Mouse (Mus musculus): ENCODE results near the gene Cox6a2. TPM values are rescaled to one million over a fixed set of nuclear protein-coding genes. Genes with fewer than 3 reads are reported as not detected.

Cox6a2 gene
- polyA plus RNA-seq, 1 experiment = not detected

GRCm38 (mm10) chr7:128236856-128237592, 30.8 kb upstream of the Cox6a2 start, which contains the start of gene Armc5:
Armc5 (plus strand) TSS chr7:128237342.
- Histone ChIP-seq H3K27ac (ENCODE audit: insufficient read depth, low read length) (peak within 1 kb of the TSS; percentile 70), H3K4me1 (ENCODE audit: control insufficient read depth, insufficient read depth, low read length) (peaks cover 5% of the 10 kb centered on the region), H3K9ac (ENCODE audit: low read depth, poor library complexity, severe bottlenecking) (peak within 1 kb of the TSS; percentile 83), H3K9me3 (replicated peaks; ENCODE audit: control insufficient read depth, insufficient read depth, low read length, poor library complexity, severe bottlenecking) (no peaks in the 10 kb centered on the region), H3K36me3 (ENCODE audit: control insufficient read depth, insufficient read depth, low read length, poor library complexity, severe bottlenecking) (no peaks in the 10 kb centered on the region), H3K27me3 (ENCODE audit: control insufficient read depth, insufficient read depth, low read length, poor library complexity, severe bottlenecking) (no peaks in the 10 kb centered on the region), H3K4me3 (ENCODE audit: low read depth, low read length) (peak within 1 kb of the TSS; percentile 83)
- peak; percentile 59 for TF ChIP-seq CTCF (IDR thresholded peaks at IDR 0.05; ENCODE audit: low read depth, low read length)
- TF ChIP-seq EP300 (IDR thresholded peaks at IDR 0.05; ENCODE audit: insufficient read depth, low read depth, low read length) = no peak
- TF ChIP-seq POLR2A (IDR thresholded peaks at IDR 0.05; ENCODE audit: insufficient read depth, low read length) = no peak

GRCm38 (mm10) chr7:128236426-128236825, 30.2 kb upstream of the Cox6a2 start:
- TF ChIP-seq EP300 (IDR thresholded peaks at IDR 0.05; ENCODE audit: insufficient read depth, low read depth, low read length) (no peak), POLR2A (IDR thresholded peaks at IDR 0.05; ENCODE audit: insufficient read depth, low read length) (no peak), CTCF (IDR thresholded peaks at IDR 0.05; ENCODE audit: low read depth, low read length) (no peak)
- H3K4me1 ChIP-seq (ENCODE audit: control insufficient read depth, insufficient read depth, low read length) = peaks cover 5% of the 10 kb centered on the region
- no peaks in the 10 kb centered on the region for H3K36me3 ChIP-seq (ENCODE audit: control insufficient read depth, insufficient read depth, low read length, poor library complexity, severe bottlenecking)
- no peak overlapping the region for H3K27ac ChIP-seq (ENCODE audit: insufficient read depth, low read length)
- no peaks in the 10 kb centered on the region for H3K27me3 ChIP-seq (ENCODE audit: control insufficient read depth, insufficient read depth, low read length, poor library complexity, severe bottlenecking)
- H3K9ac ChIP-seq (ENCODE audit: low read depth, poor library complexity, severe bottlenecking) = peak overlapping the region; percentile 83
- H3K4me3 ChIP-seq (ENCODE audit: low read depth, low read length) = peak overlapping the region; percentile 83
- H3K9me3 ChIP-seq (replicated peaks; ENCODE audit: control insufficient read depth, insufficient read depth, low read length, poor library complexity, severe bottlenecking) = no peaks in the 10 kb centered on the region

- Histone ChIP-seq H3K4me3 (ENCODE audit: low read depth, low read length) (no peak overlapping the region), H3K4me1 (ENCODE audit: control insufficient read depth, insufficient read depth, low read length) (peaks cover 5% of the 10 kb centered on the region), H3K36me3 (ENCODE audit: control insufficient read depth, insufficient read depth, low read length, poor library complexity, severe bottlenecking) (no peaks in the 10 kb centered on the region), H3K27me3 (ENCODE audit: control insufficient read depth, insufficient read depth, low read length, poor library complexity, severe bottlenecking) (no peaks in the 10 kb centered on the region), H3K9ac (ENCODE audit: low read depth, poor library complexity, severe bottlenecking) (no peak overlapping the region), H3K27ac (ENCODE audit: insufficient read depth, low read length) (no peak overlapping the region), H3K9me3 (replicated peaks; ENCODE audit: control insufficient read depth, insufficient read depth, low read length, poor library complexity, severe bottlenecking) (no peaks in the 10 kb centered on the region)
- TF ChIP-seq POLR2A (IDR thresholded peaks at IDR 0.05; ENCODE audit: insufficient read depth, low read length) = no peak
- TF ChIP-seq CTCF (IDR thresholded peaks at IDR 0.05; ENCODE audit: low read depth, low read length) = no peak
- TF ChIP-seq EP300 (IDR thresholded peaks at IDR 0.05; ENCODE audit: insufficient read depth, low read depth, low read length) = no peak
These were observed 29.3 kb upstream of the Cox6a2 start for GRCm38 (mm10) chr7:128235481-128235880.

GRCm38 (mm10) chr7:128234796-128235195, 28.6 kb upstream of the Cox6a2 start:
- Histone ChIP-seq H3K9me3 (replicated peaks; ENCODE audit: control insufficient read depth, insufficient read depth, low read length, poor library complexity, severe bottlenecking) (no peaks in the 10 kb centered on the region), H3K4me3 (ENCODE audit: low read depth, low read length) (no peak overlapping the region), H3K27me3 (ENCODE audit: control insufficient read depth, insufficient read depth, low read length, poor library complexity, severe bottlenecking) (no peaks in the 10 kb centered on the region), H3K36me3 (ENCODE audit: control insufficient read depth, insufficient read depth, low read length, poor library complexity, severe bottlenecking) (no peaks in the 10 kb centered on the region), H3K4me1 (ENCODE audit: control insufficient read depth, insufficient read depth, low read length) (peaks cover 5% of the 10 kb centered on the region), H3K27ac (ENCODE audit: insufficient read depth, low read length) (no peak overlapping the region), H3K9ac (ENCODE audit: low read depth, poor library complexity, severe bottlenecking) (no peak overlapping the region)
- TF ChIP-seq POLR2A (IDR thresholded peaks at IDR 0.05; ENCODE audit: insufficient read depth, low read length) (no peak), CTCF (IDR thresholded peaks at IDR 0.05; ENCODE audit: low read depth, low read length) (no peak), EP300 (IDR thresholded peaks at IDR 0.05; ENCODE audit: insufficient read depth, low read depth, low read length) (no peak)

GRCm38 (mm10) chr7:128231741-128232140, 25.6 kb upstream of the Cox6a2 start:
- TF ChIP-seq EP300 (IDR thresholded peaks at IDR 0.05; ENCODE audit: insufficient read depth, low read depth, low read length) = 0 out of 2 replicates have a peak, but pooled peaks have one; percentile 43
- TF ChIP-seq CTCF (IDR thresholded peaks at IDR 0.05; ENCODE audit: low read depth, low read length) = no peak

GRCm38 (mm10) chr7:128220936-128221335, 14.7 kb upstream of the Cox6a2 start:
- TF ChIP-seq POLR2A (IDR thresholded peaks at IDR 0.05; ENCODE audit: insufficient read depth, low read length) (no peak), CTCF (IDR thresholded peaks at IDR 0.05; ENCODE audit: low read depth, low read length) (no peak), EP300 (IDR thresholded peaks at IDR 0.05; ENCODE audit: insufficient read depth, low read depth, low read length) (no peak)
- H3K4me3 ChIP-seq (ENCODE audit: low read depth, low read length) = no peak overlapping the region
- H3K4me1 ChIP-seq (ENCODE audit: control insufficient read depth, insufficient read depth, low read length) = no peaks in the 10 kb centered on the region
- H3K27me3 ChIP-seq (ENCODE audit: control insufficient read depth, insufficient read depth, low read length, poor library complexity, severe bottlenecking) = no peaks in the 10 kb centered on the region
- no peak overlapping the region for H3K9ac ChIP-seq (ENCODE audit: low read depth, poor library complexity, severe bottlenecking)
- H3K27ac ChIP-seq (ENCODE audit: insufficient read depth, low read length) = no peak overlapping the region
- no peaks in the 10 kb centered on the region for H3K36me3 ChIP-seq (ENCODE audit: control insufficient read depth, insufficient read depth, low read length, poor library complexity, severe bottlenecking)
- H3K9me3 ChIP-seq (replicated peaks; ENCODE audit: control insufficient read depth, insufficient read depth, low read length, poor library complexity, severe bottlenecking) = no peaks in the 10 kb centered on the region

More at GRCm38 (mm10) chr7:128231741-128232140, 25.6 kb upstream of the Cox6a2 start:
- Histone ChIP-seq H3K9ac (ENCODE audit: low read depth, poor library complexity, severe bottlenecking) (no peak overlapping the region), H3K9me3 (replicated peaks; ENCODE audit: control insufficient read depth, insufficient read depth, low read length, poor library complexity, severe bottlenecking) (no peaks in the 10 kb centered on the region), H3K27ac (ENCODE audit: insufficient read depth, low read length) (no peak overlapping the region), H3K4me1 (ENCODE audit: control insufficient read depth, insufficient read depth, low read length) (peaks cover 4% of the 10 kb centered on the region), H3K4me3 (ENCODE audit: low read depth, low read length) (no peak overlapping the region), H3K36me3 (ENCODE audit: control insufficient read depth, insufficient read depth, low read length, poor library complexity, severe bottlenecking) (no peaks in the 10 kb centered on the region), H3K27me3 (ENCODE audit: control insufficient read depth, insufficient read depth, low read length, poor library complexity, severe bottlenecking) (no peaks in the 10 kb centered on the region)
